Comparison of ENCODE assay signal across 8 mouse cellular contexts in genomic region chr9:23581039-23581606, GRCm38 (mm10).
DNase-seq lines count a peak whose midpoint lies in the region; ATAC-seq and TF ChIP-seq lines count a peak whose summit lies in the region.

No protein-coding gene starts in this region.

- H3K9ac ChIP-seq in heart, adult 2 months (ENCODE audit: low read depth, low read length), result no peak overlapping the region
- no peak overlapping the region for H3K9ac ChIP-seq in limb, embryonic 13.5 days
- H3K9ac ChIP-seq in neural tube, embryonic 11.5 days (ENCODE audit: low read length), result no peak overlapping the region

- no peak for TF ChIP-seq EP300 in heart, adult 2 months (IDR thresholded peaks at IDR 0.05; ENCODE audit: insufficient read depth, low read depth, low read length)

- no peak for TF ChIP-seq CTCF in thymus, adult 2 months (IDR thresholded peaks at IDR 0.05; ENCODE audit: borderline replicate concordance, control insufficient read depth, extremely low read depth, insufficient read depth, low read length, poor library complexity)
- peak; percentile 91 for TF ChIP-seq CTCF in heart, adult 2 months (IDR thresholded peaks at IDR 0.05)
- peak; percentile 46; the same call in 1 of the 2 replicates for TF ChIP-seq CTCF in testis, adult 2 months (IDR thresholded peaks at IDR 0.05; ENCODE audit: control insufficient read depth, insufficient read depth, insufficient replicate concordance, low read depth, low read length)

- intact Hi-C loops in heart, adult 2 months (cut with DNase I), result loop anchor here (5.0 to 10.0 kb wide), 2 partner anchors 116 to 936 kb away; no protein-coding TSS in a partner anchor

- no peaks in the 10 kb centered on the region for H3K4me1 ChIP-seq in thymus, adult 2 months (replicated peaks; ENCODE audit: control insufficient read depth, insufficient read depth, low read length)
- no peaks in the 10 kb centered on the region for H3K4me1 ChIP-seq in heart, adult 2 months (ENCODE audit: control insufficient read depth, insufficient read depth, low read length)
- no peaks in the 10 kb centered on the region for H3K4me1 ChIP-seq in limb, embryonic 13.5 days
- H3K4me1 ChIP-seq in neural tube, embryonic 11.5 days (ENCODE audit: control insufficient read depth, insufficient read depth, low read length), result no peaks in the 10 kb centered on the region
- peaks cover 2% of the 10 kb centered on the region for H3K4me1 ChIP-seq in testis, adult 2 months (ENCODE audit: control insufficient read depth, insufficient read depth, low read length)

- peak; percentile 51; the same call in 1 of the 2 replicates for ATAC-seq in limb, embryonic 13.5 days (ENCODE audit: low FRiP score, low read depth)
- peak; percentile 55 for ATAC-seq in neural tube, embryonic 11.5 days (ENCODE audit: insufficient read depth, low FRiP score, low TSS enrichment)

- peak; percentile 23 for DNase-seq in thymus, adult 2 months
- no peak for DNase-seq in thymus, adult 18-20 months
- DNase-seq in embryo, embryonic 11 days, result peak; percentile 84
- DNase-seq in heart, adult 2 months, result peak; percentile 65 to 73
- DNase-seq in kidney, adult 9 months, result peak; percentile 77
- DNase-seq in neural tube, embryonic 11.5 days (ENCODE audit: low spot score), result peak; percentile 68

- H3K36me3 ChIP-seq in thymus, adult 2 months (ENCODE audit: control insufficient read depth, insufficient read depth, low read length), result no peaks in the 10 kb centered on the region
- peaks cover 2% of the 10 kb centered on the region; the same call in 1 of the 2 replicates for H3K36me3 ChIP-seq in heart, adult 2 months (ENCODE audit: control insufficient read depth, insufficient read depth, low read length)
- no peaks in the 10 kb centered on the region for H3K36me3 ChIP-seq in limb, embryonic 13.5 days
- H3K36me3 ChIP-seq in neural tube, embryonic 11.5 days (ENCODE audit: control insufficient read depth, insufficient read depth, low read length), result no peaks in the 10 kb centered on the region
- no peaks in the 10 kb centered on the region for H3K36me3 ChIP-seq in testis, adult 2 months (ENCODE audit: control insufficient read depth, insufficient read depth, low read length)

- H3K4me2 ChIP-seq in limb, embryonic 13.5 days (replicated peaks), result no peak overlapping the region
- no peak overlapping the region for H3K4me2 ChIP-seq in neural tube, embryonic 11.5 days (ENCODE audit: low read depth)

- H3K9me3 ChIP-seq in limb, embryonic 13.5 days, result no peaks in the 10 kb centered on the region
- H3K9me3 ChIP-seq in neural tube, embryonic 11.5 days (ENCODE audit: control insufficient read depth, low read length), result no peaks in the 10 kb centered on the region

- H3K27ac ChIP-seq in thymus, adult 2 months (ENCODE audit: control insufficient read depth, insufficient read depth, low read length), result no peak overlapping the region
- no peak overlapping the region for H3K27ac ChIP-seq in heart, adult 2 months
- no peak overlapping the region for H3K27ac ChIP-seq in limb, embryonic 13.5 days
- no peak overlapping the region for H3K27ac ChIP-seq in neural tube, embryonic 11.5 days (ENCODE audit: low read depth, low read length)
- H3K27ac ChIP-seq in testis, adult 2 months (ENCODE audit: control insufficient read depth, insufficient read depth, low read depth, low read length), result peak overlapping the region; percentile 50

- no peaks in the 10 kb centered on the region for H3K79me2 ChIP-seq in heart, adult 2 months (replicated peaks; ENCODE audit: control insufficient read depth, insufficient read depth, low read length)

- H3K27me3 ChIP-seq in thymus, adult 2 months (ENCODE audit: control insufficient read depth, insufficient read depth, low read length), result no peaks in the 10 kb centered on the region
- no peaks in the 10 kb centered on the region for H3K27me3 ChIP-seq in heart, adult 2 months (ENCODE audit: control insufficient read depth, insufficient read depth, low read length)
- H3K27me3 ChIP-seq in limb, embryonic 13.5 days, result no peaks in the 10 kb centered on the region
- no peaks in the 10 kb centered on the region for H3K27me3 ChIP-seq in neural tube, embryonic 11.5 days (ENCODE audit: control insufficient read depth, insufficient read depth, low read length)
- H3K27me3 ChIP-seq in testis, adult 2 months (ENCODE audit: control insufficient read depth, insufficient read depth, low read length), result no peaks in the 10 kb centered on the region

- TF ChIP-seq POLR2A in thymus, adult 2 months (IDR thresholded peaks at IDR 0.05; ENCODE audit: control insufficient read depth, extremely low read depth, insufficient read depth, low read length, poor library complexity), result no peak
- no peak for TF ChIP-seq POLR2A in heart, adult 2 months (IDR thresholded peaks at IDR 0.05; ENCODE audit: insufficient read depth, low read depth, low read length)
- no peak for TF ChIP-seq POLR2A in testis, adult 2 months (IDR thresholded peaks at IDR 0.05; ENCODE audit: control insufficient read depth, low read depth, low read length)

- WGBS in thymus, adult 2 months, result 30% methylated on average over 6 of the region's 6 CpGs
- 7% methylated on average over 6 of the region's 6 CpGs for WGBS in heart, adult 2 months
- 29% methylated on average over 6 of the region's 6 CpGs for WGBS in limb, embryonic 13.5 days
- WGBS in neural tube, embryonic 11.5 days, result 25% methylated on average over 6 of the region's 6 CpGs

- no peak overlapping the region for H3K4me3 ChIP-seq in thymus, adult 2 months (ENCODE audit: control insufficient read depth, insufficient read depth, low read length)
- no peak overlapping the region for H3K4me3 ChIP-seq in heart, adult 2 months
- H3K4me3 ChIP-seq in limb, embryonic 13.5 days, result no peak overlapping the region
- no peak overlapping the region for H3K4me3 ChIP-seq in neural tube, embryonic 11.5 days (ENCODE audit: low read depth, low read length)
- H3K4me3 ChIP-seq in testis, adult 2 months (ENCODE audit: control insufficient read depth, low read depth, low read length), result peak overlapping the region; percentile 51; the same call in 1 of the 2 replicates

Comparison
In these comparisons a context has a peak if more than half of its experiments do, and no peak if none do; other contexts are left out.
1. DNase-seq: peak in thymus, adult 2 months (single experiment), embryo, embryonic 11 days (single experiment), heart, adult 2 months (2 of 2), kidney, adult 9 months (single experiment) and neural tube, embryonic 11.5 days (single experiment); none in thymus, adult 18-20 months (0 of 2).